Mouse (Mus musculus): ENCODE measurements around the gene Rad52.

DNA sequence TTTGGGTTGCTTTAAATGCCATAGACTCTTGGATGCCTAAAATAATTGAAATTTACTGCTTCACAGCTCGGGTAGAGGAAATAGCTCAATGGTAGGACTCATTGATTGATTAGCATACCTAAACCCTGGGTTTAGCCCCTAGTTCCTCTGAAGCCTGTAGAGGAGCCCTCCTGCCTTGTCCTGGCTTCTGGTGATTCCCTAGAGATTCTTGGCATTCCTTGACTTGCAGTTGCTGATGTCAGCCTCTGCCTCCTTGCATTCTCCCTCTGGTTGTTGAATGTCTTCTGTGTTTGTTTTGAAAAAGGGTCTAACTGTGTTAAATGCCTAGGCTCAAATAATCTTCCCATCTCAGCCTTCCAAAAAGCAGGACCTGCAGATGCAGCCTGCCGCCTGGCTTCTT is 48.3 kb upstream of the Rad52 start:
- TF ChIP-seq CTCF (IDR thresholded peaks at IDR 0.05; ENCODE audit: control insufficient read depth, insufficient read depth, insufficient replicate concordance, low read depth, low read length) (no peak), POLR2A (IDR thresholded peaks at IDR 0.05; ENCODE audit: control insufficient read depth, low read depth, low read length) (no peak)
